ENCODE assay signal across 23 mouse cellular contexts in the genomic region with DNA sequence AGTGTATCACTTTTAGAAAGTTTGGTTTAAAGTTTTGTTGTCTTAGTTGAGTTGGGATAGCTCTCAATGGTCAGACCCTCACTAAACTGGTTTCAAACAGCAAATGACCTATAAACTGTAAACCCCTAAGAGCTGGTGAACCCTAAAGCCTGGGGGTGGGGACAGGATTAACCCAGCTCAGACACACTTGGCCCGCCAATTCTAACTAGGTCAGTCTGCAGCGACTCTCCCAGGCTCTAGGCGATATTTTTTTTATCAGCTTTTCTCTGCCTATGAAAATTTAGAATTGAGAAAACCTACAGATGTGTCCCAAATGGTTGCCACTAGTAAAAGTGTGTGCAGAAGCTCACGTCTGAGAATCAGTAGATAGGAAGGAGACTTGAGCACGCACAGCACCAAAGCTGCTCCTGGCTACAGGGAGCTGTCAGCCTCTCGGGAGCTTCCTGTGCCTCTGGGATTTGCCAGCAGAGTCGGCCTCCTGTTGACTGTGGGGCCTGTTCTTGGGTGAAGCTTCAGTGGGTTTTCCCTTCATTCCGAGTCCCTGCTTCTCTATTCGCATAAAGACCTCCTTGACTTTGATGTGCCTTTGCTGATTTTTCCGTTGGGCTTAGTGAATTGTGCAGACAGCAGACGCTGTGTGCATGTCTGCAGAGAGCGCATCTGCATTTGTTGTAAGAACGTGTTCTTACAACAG. TPM values are rescaled to one million over a fixed set of nuclear protein-coding genes. Genes with fewer than 3 reads are reported as not detected.
DNase-seq lines count a peak whose midpoint lies in the region; ATAC-seq lines count a peak whose summit lies in the region.
"Had no signal": no experiment of that assay in that cellular context is flagged by ENCODE, and none has a peak within 500 bp of the region (broad histone marks: within the 10 kb centered on the region; RNA-seq: fewer than 3 reads in every experiment).

No protein-coding gene starts in this region.

- no peak overlapping the region for H3K4me3 ChIP-seq in embryonic facial prominence, embryonic 12.5 days
- no peak overlapping the region for H3K4me3 ChIP-seq in embryonic facial prominence, embryonic 10.5 days
- no peak overlapping the region for H3K4me3 ChIP-seq in kidney, embryonic 15.5 days (replicated peaks)
- H3K4me3 ChIP-seq in embryonic facial prominence, embryonic 14.5 days (ENCODE audit: low read depth, low read length) = no peak overlapping the region
- H3K4me3 ChIP-seq: erythroblast, embryonic 14.5 days; heart, embryonic 15.5 days; hindbrain, embryonic 10.5 days; intestine, embryonic 15.5 days; midbrain, embryonic 12.5 days; myocyte; neural tube, embryonic 15.5 days had no signal

- no peaks in the 10 kb centered on the region for H3K9me3 ChIP-seq in embryonic facial prominence, embryonic 12.5 days
- H3K9me3 ChIP-seq in embryonic facial prominence, embryonic 10.5 days = no peaks in the 10 kb centered on the region
- H3K9me3 ChIP-seq in kidney, embryonic 15.5 days (replicated peaks) = no peaks in the 10 kb centered on the region
- H3K9me3 ChIP-seq in embryonic facial prominence, embryonic 14.5 days (ENCODE audit: control insufficient read depth, low read length) = no peaks in the 10 kb centered on the region
- H3K9me3 ChIP-seq: heart, embryonic 15.5 days; hindbrain, embryonic 10.5 days; intestine, embryonic 15.5 days; midbrain, embryonic 12.5 days; neural tube, embryonic 15.5 days had no signal

- no peak overlapping the region for H3K9ac ChIP-seq in embryonic facial prominence, embryonic 12.5 days
- H3K9ac ChIP-seq in kidney, embryonic 15.5 days = no peak overlapping the region
- H3K9ac ChIP-seq in embryonic facial prominence, embryonic 14.5 days (ENCODE audit: low read depth, low read length) = no peak overlapping the region
- H3K9ac ChIP-seq: heart, embryonic 15.5 days; intestine, embryonic 15.5 days; liver, postnatal 0 days; midbrain, embryonic 12.5 days; neural tube, embryonic 15.5 days had no signal

- no peaks in the 10 kb centered on the region for H3K36me3 ChIP-seq in embryonic facial prominence, embryonic 12.5 days
- H3K36me3 ChIP-seq in embryonic facial prominence, embryonic 10.5 days (replicated peaks) = no peaks in the 10 kb centered on the region
- H3K36me3 ChIP-seq in kidney, embryonic 15.5 days = no peaks in the 10 kb centered on the region
- no peaks in the 10 kb centered on the region for H3K36me3 ChIP-seq in embryonic facial prominence, embryonic 14.5 days (ENCODE audit: control insufficient read depth, insufficient read depth, low read length)
- H3K36me3 ChIP-seq: heart, embryonic 15.5 days; hindbrain, embryonic 10.5 days; intestine, embryonic 15.5 days; midbrain, embryonic 12.5 days; neural tube, embryonic 15.5 days had no signal

- H3K27me3 ChIP-seq in embryonic facial prominence, embryonic 12.5 days = no peaks in the 10 kb centered on the region
- H3K27me3 ChIP-seq in embryonic facial prominence, embryonic 10.5 days (replicated peaks; ENCODE audit: low read depth, poor library complexity, severe bottlenecking) = no peaks in the 10 kb centered on the region
- no peaks in the 10 kb centered on the region for H3K27me3 ChIP-seq in kidney, embryonic 15.5 days
- H3K27me3 ChIP-seq in embryonic facial prominence, embryonic 14.5 days (replicated peaks; ENCODE audit: control insufficient read depth, insufficient read depth, low read length) = no peaks in the 10 kb centered on the region
- H3K27me3 ChIP-seq: heart, embryonic 15.5 days; intestine, embryonic 15.5 days; midbrain, embryonic 12.5 days; neural tube, embryonic 15.5 days had no signal

- no peak for DNase-seq in embryonic facial prominence, embryonic 10.5 days (ENCODE audit: low spot score)
- peak; percentile 38 to 46 for DNase-seq in kidney, postnatal 36 days
- peak; percentile 30 for DNase-seq in MN1 (ENCODE audit: low spot score)
- peak; percentile 39 for DNase-seq in embryonic facial prominence, embryonic 14.5 days (ENCODE audit: low spot score)
- no peak for DNase-seq in T-cell, adult 2 months (ENCODE audit: low spot score)
- DNase-seq: adrenal gland, adult 2 months; B cell, adult 2 months; cerebellum, adult 11-12 months; kidney, postnatal 14 days; liver; liver, postnatal 0 days; lung, postnatal 4 days; thymus, adult 2 months had no signal

- no peak overlapping the region for H3K4me2 ChIP-seq in embryonic facial prominence, embryonic 12.5 days (replicated peaks)
- no peak overlapping the region for H3K4me2 ChIP-seq in kidney, embryonic 15.5 days
- H3K4me2 ChIP-seq in embryonic facial prominence, embryonic 14.5 days (ENCODE audit: low read depth, low read length) = no peak overlapping the region
- H3K4me2 ChIP-seq: heart, embryonic 15.5 days; intestine, embryonic 15.5 days; midbrain, embryonic 12.5 days; neural tube, embryonic 15.5 days had no signal

- ATAC-seq in embryonic facial prominence, embryonic 12.5 days (ENCODE audit: insufficient number of reproducible peaks, insufficient read depth, low FRiP score, low TSS enrichment) = peak; percentile 47; the same call in 1 of the 2 replicates
- ATAC-seq in kidney, embryonic 15.5 days (replicated peaks; ENCODE audit: low FRiP score) = no peak
- 0 out of 2 replicates have a peak, but pooled peaks have one; percentile 41 for ATAC-seq in embryonic facial prominence, embryonic 14.5 days (ENCODE audit: low read depth)
- ATAC-seq: forebrain, embryonic 16.5 days; intestine, embryonic 15.5 days; liver, postnatal 0 days had no signal

- no peak overlapping the region for H3K27ac ChIP-seq in embryonic facial prominence, embryonic 12.5 days
- no peak overlapping the region for H3K27ac ChIP-seq in embryonic facial prominence, embryonic 10.5 days (replicated peaks)
- no peak overlapping the region for H3K27ac ChIP-seq in kidney, embryonic 15.5 days
- no peak overlapping the region for H3K27ac ChIP-seq in embryonic facial prominence, embryonic 14.5 days (replicated peaks; ENCODE audit: low read depth, low read length)
- H3K27ac ChIP-seq: heart, embryonic 15.5 days; hindbrain, embryonic 10.5 days; intestine, embryonic 15.5 days; midbrain, embryonic 12.5 days; neural tube, embryonic 15.5 days had no signal

- 32% methylated on average over 13 of the region's 13 CpGs for WGBS in embryonic facial prominence, embryonic 12.5 days
- 31% methylated on average over 13 of the region's 13 CpGs for whole genome bisulfite sequencing in embryonic facial prominence, embryonic 10.5 days
- 41% methylated on average over 13 of the region's 13 CpGs for WGBS in kidney, embryonic 15.5 days
- WGBS in embryonic facial prominence, embryonic 14.5 days = 36% methylated on average over 13 of the region's 13 CpGs

- H3K4me1 ChIP-seq in embryonic facial prominence, embryonic 12.5 days = no peaks in the 10 kb centered on the region
- H3K4me1 ChIP-seq in embryonic facial prominence, embryonic 10.5 days = peaks cover 10% of the 10 kb centered on the region
- H3K4me1 ChIP-seq in kidney, embryonic 15.5 days = peaks cover 8% of the 10 kb centered on the region; the same call in 1 of the 2 replicates
- H3K4me1 ChIP-seq in embryonic facial prominence, embryonic 14.5 days (ENCODE audit: control insufficient read depth, insufficient read depth, low read length) = peaks cover 6% of the 10 kb centered on the region; the same call in 1 of the 2 replicates
- H3K4me1 ChIP-seq: intestine, embryonic 15.5 days; neural tube, embryonic 15.5 days had no signal

RNA-seq across cellular contexts. Expression of gene Map7, which starts 46.7 kb away (rescaled TPM):
- 7.9 and 11.5 TPM in 2 replicates for polyA plus RNA-seq in embryonic facial prominence, embryonic 12.5 days (2016; fragmentation: Nextera tagmentation; extraction: Ambion mirVana)
- 6.6 and 8.1 TPM in 2 replicates for polyA plus RNA-seq in embryonic facial prominence, embryonic 10.5 days (2016; fragmentation: Nextera tagmentation; extraction: Ambion mirVana)
- 26.7 and 28.8 TPM in 2 replicates for polyA plus RNA-seq in kidney, embryonic 15.5 days (2015; fragmentation: Nextera tagmentation; extraction: Ambion mirVana)
- 10.0 and 10.2 TPM in 2 replicates for polyA plus RNA-seq in embryonic facial prominence, embryonic 14.5 days (2014; fragmentation: Nextera tagmentation; extraction: Ambion mirVana)

Comparison
In these comparisons a context has a peak if more than half of its experiments do, and no peak if none do; other contexts are left out.
1. DNase-seq: peak in kidney, postnatal 36 days (2 of 2), MN1 (single experiment) and embryonic facial prominence, embryonic 14.5 days (single experiment); none in embryonic facial prominence, embryonic 10.5 days (single experiment) and T-cell, adult 2 months (single experiment).